Mouse (Mus musculus): ENCODE measurements around the gene Hbp1.

Gene Hbp1

GRCm38 (mm10) chr12:31949759-31950658 lies at the start of gene Hbp1:
TSS of gene Hbp1 (minus strand) at chr12:31950535.
- DNase-seq = peak; percentile 96

- no peak for DNase-seq
These were observed 48.4 kb upstream of the Hbp1 start for GRCm38 (mm10) chr12:31998706-31999105.

- DNase-seq = no peak
These were observed 47.1 kb upstream of the Hbp1 start for GRCm38 (mm10) chr12:31997328-31997878.

GRCm38 (mm10) chr12:31996877-31997276 lies 46.5 kb upstream of the Hbp1 start:
- DNase-seq = peak; percentile 77

- DNase-seq = no peak
These were observed 40.2 kb upstream of the Hbp1 start for GRCm38 (mm10) chr12:31990575-31990974.

GRCm38 (mm10) chr12:31989726-31990125 lies 39.4 kb upstream of the Hbp1 start:
- no peak for DNase-seq

GRCm38 (mm10) chr12:31986463-31986862 lies 36.1 kb upstream of the Hbp1 start:
- no peak for DNase-seq

- DNase-seq = no peak
These were observed 35.4 kb upstream of the Hbp1 start for GRCm38 (mm10) chr12:31985738-31986137.

- DNase-seq = peak; percentile 33
These were observed 34.3 kb upstream of the Hbp1 start for GRCm38 (mm10) chr12:31984664-31985063.

GRCm38 (mm10) chr12:31984206-31984605 lies 33.9 kb upstream of the Hbp1 start:
- DNase-seq = no peak

- DNase-seq = no peak
These were observed 33.4 kb upstream of the Hbp1 start for GRCm38 (mm10) chr12:31983769-31984168.

- no peak for DNase-seq
These were observed 32.9 kb upstream of the Hbp1 start for GRCm38 (mm10) chr12:31983238-31983637.

GRCm38 (mm10) chr12:31977613-31978195 lies 27.4 kb upstream of the Hbp1 start:
- DNase-seq = no peak

- DNase-seq = peak; percentile 33
These were observed 26.2 kb upstream of the Hbp1 start for GRCm38 (mm10) chr12:31976544-31976943.

- peak; percentile 61 for DNase-seq
These were observed 23.3 kb upstream of the Hbp1 start for GRCm38 (mm10) chr12:31973473-31974172.

GRCm38 (mm10) chr12:31971547-31971946 lies 21.2 kb upstream of the Hbp1 start:
- no peak for DNase-seq

- no peak for DNase-seq
These were observed 18.8 kb upstream of the Hbp1 start for GRCm38 (mm10) chr12:31969111-31969510.

GRCm38 (mm10) chr12:31967536-31967935 lies 17.2 kb upstream of the Hbp1 start:
- DNase-seq = no peak

GRCm38 (mm10) chr12:31966405-31966804 lies 16.1 kb upstream of the Hbp1 start:
- peak; percentile 57 for DNase-seq

GRCm38 (mm10) chr12:31965517-31966212 lies 15.3 kb upstream of the Hbp1 start:
- no peak for DNase-seq

GRCm38 (mm10) chr12:31964074-31964473 lies 13.7 kb upstream of the Hbp1 start:
- no peak for DNase-seq

GRCm38 (mm10) chr12:31955843-31956242 lies 5.5 kb upstream of the Hbp1 start:
- no peak for DNase-seq

GRCm38 (mm10) chr12:31950659-31951031 lies 310 bp upstream of the Hbp1 start:
- no peak for DNase-seq
